Mouse (Mus musculus) CD8-positive naive resting alpha-beta T cell, adult 2 months (primary cell): ENCODE results near the gene Gm10518.
"Not testable (repeated sequence)": the region's sequence is repeated elsewhere in the genome, so short reads cannot be mapped to it uniquely, and the experiment has no call there.

Experiments
- DNase-seq, 2 experiments: peaks; one replicate each; pipeline ENCODE4 v3.0.0; 2022; ENCODE audit warnings: low read depth in 2 of 2, low spot score in 2 of 2

The Gm10518 gene

GRCm38 (mm10) chr1:179802610-179803512 is at the start of gene Gm10518:
Gene Gm10518, plus strand, starts transcription at chr1:179803376.
- peak; percentile 35 to 43 for DNase-seq

- no peak for DNase-seq
These were observed 46.7 kb upstream of the Gm10518 start for GRCm38 (mm10) chr1:179756477-179756876.

GRCm38 (mm10) chr1:179760086-179760485 is 43.1 kb upstream of the Gm10518 start:
- no peak for DNase-seq

GRCm38 (mm10) chr1:179760553-179760952 is 42.6 kb upstream of the Gm10518 start:
- no peak for DNase-seq

GRCm38 (mm10) chr1:179776831-179777230 is 26.3 kb upstream of the Gm10518 start:
- DNase-seq, result no peak

- no peak for DNase-seq
These were observed 19.1 kb upstream of the Gm10518 start for GRCm38 (mm10) chr1:179784098-179784497.

GRCm38 (mm10) chr1:179785502-179785901 is 17.7 kb upstream of the Gm10518 start:
- DNase-seq, result no peak

GRCm38 (mm10) chr1:179787281-179787680 is 15.9 kb upstream of the Gm10518 start:
- no peak for DNase-seq

- DNase-seq, result no peak
These were observed 4.4 kb upstream of the Gm10518 start for GRCm38 (mm10) chr1:179798794-179799193.

GRCm38 (mm10) chr1:179803513-179804139 is 450 bp downstream of the Gm10518 start, which contains the start of gene Ahctf1:
Gene Ahctf1, minus strand, starts transcription at chr1:179803680.
- peak; percentile 94 for DNase-seq

- no peak for DNase-seq
These were observed 1.1 kb downstream of the Gm10518 start for GRCm38 (mm10) chr1:179804140-179804881.

GRCm38 (mm10) chr1:179805751-179806150 is 2.6 kb downstream of the Gm10518 start:
- DNase-seq, result no peak

- DNase-seq, result no peak
These were observed 4.3 kb downstream of the Gm10518 start for GRCm38 (mm10) chr1:179807468-179807867.

GRCm38 (mm10) chr1:179808300-179808699 is 5.1 kb downstream of the Gm10518 start:
- no peak for DNase-seq

GRCm38 (mm10) chr1:179813385-179813784 is 10.2 kb downstream of the Gm10518 start:
- no peak for DNase-seq

- no peak for DNase-seq
These were observed 11.4 kb downstream of the Gm10518 start for GRCm38 (mm10) chr1:179814616-179815015.

GRCm38 (mm10) chr1:179818490-179819278 is 15.5 kb downstream of the Gm10518 start:
- DNase-seq, result not testable (repeated sequence)

GRCm38 (mm10) chr1:179824549-179824948 is 21.4 kb downstream of the Gm10518 start:
- no peak for DNase-seq

- DNase-seq, result no peak
These were observed 24.9 kb downstream of the Gm10518 start for GRCm38 (mm10) chr1:179828051-179828450.

GRCm38 (mm10) chr1:179828900-179829299 is 25.7 kb downstream of the Gm10518 start:
- DNase-seq, result no peak
